Mouse (Mus musculus) CH12.LX (cell line): ENCODE measurements around the gene Fxyd1. TPM values are rescaled to one million over a fixed set of nuclear protein-coding genes. Genes with fewer than 3 reads are reported as not detected.

Experiments
- DNase-seq: peaks from one replicate; pipeline ENCODE4 v3.0.0-alpha.2; 2013; ENCODE audit errors: extremely low read depth
- H3K27ac ChIP-seq: 2 replicates; pipeline ENCODE4 v1.5.1; 2012; ENCODE audit warnings: low read depth, mild to moderate bottlenecking, control low read depth, moderate library complexity; ENCODE audit not compliant: insufficient read depth
- H3K27me3 ChIP-seq: replicated peaks from 2 replicates; pipeline ENCODE3; 2012; ENCODE audit warnings: inconsistent platforms
- H3K36me3 ChIP-seq, 2 experiments: replicated peaks in 1 of 2; 2 replicates each; pipeline versions ENCODE3 to v1.6.1; 2012; ENCODE audit warnings: inconsistent platforms in 1 of 2, low read length in 1 of 2, mild to moderate bottlenecking in 1 of 2, mixed read lengths in 1 of 2, moderate library complexity in 1 of 2; ENCODE audit not compliant: control insufficient read depth in 1 of 2, insufficient read depth in 1 of 2
- H3K4me1 ChIP-seq, 2 experiments: 2 replicates each; pipeline ENCODE4 v1.6.1; 2012; ENCODE audit warnings: inconsistent platforms in 1 of 2, moderate library complexity in 1 of 2; ENCODE audit not compliant: insufficient read depth in 2 of 2, control insufficient read depth in 1 of 2
- H3K4me2 ChIP-seq: 2 replicates; pipeline ENCODE4 v1.6.1; 2012; ENCODE audit warnings: low read depth, mild to moderate bottlenecking, control low read depth; ENCODE audit not compliant: poor library complexity, insufficient read depth, severe bottlenecking
- H3K4me3 ChIP-seq, 3 experiments: fragments of 150-350 bp in 1 of 3; sonication (generic) in 1 of 3; replicated peaks in 1 of 3; 2 replicates each; pipeline versions ENCODE3 to v1.5.1; 2011 to 2012; ENCODE audit warnings: low read depth in 2 of 3, low read length in 2 of 3, mild to moderate bottlenecking in 2 of 3, moderate library complexity in 2 of 3, control low read depth in 1 of 3, improper control_type of control experiment in 1 of 3, inconsistent platforms in 1 of 3, mixed read lengths in 1 of 3; ENCODE audit not compliant: poor library complexity in 1 of 3
- H3K79me2 ChIP-seq: replicated peaks from 2 replicates; pipeline ENCODE4 v1.6.1; 2012; ENCODE audit warnings: mild to moderate bottlenecking, moderate library complexity; ENCODE audit not compliant: control insufficient read depth, poor library complexity, insufficient read depth, severe bottlenecking; ENCODE audit errors: extremely low read depth
- H3K9ac ChIP-seq: 2 replicates; pipeline ENCODE4 v1.6.1; 2012; ENCODE audit warnings: low read depth, mild to moderate bottlenecking, control low read depth, moderate library complexity; ENCODE audit not compliant: insufficient read depth
- H3K9me3 ChIP-seq: replicated peaks from 2 replicates; pipeline ENCODE3; 2012; ENCODE audit warnings: low read length, inconsistent platforms, mixed read lengths
- BHLHE40 ChIP-seq: IDR thresholded peaks from 2 replicates; pipeline ENCODE4 v1.6.1; 2011; ENCODE audit warnings: mild to moderate bottlenecking, low read depth, low read length, improper control_type of control experiment
- CHD2 ChIP-seq: IDR thresholded peaks from 2 replicates; pipeline ENCODE4 v1.6.1; 2011; ENCODE audit warnings: low read length, improper control_type of control experiment
- E2F4 ChIP-seq: IDR thresholded peaks from 2 replicates; pipeline ENCODE4 v1.6.1; 2011; ENCODE audit warnings: low read depth, low read length, improper control_type of control experiment; ENCODE audit not compliant: insufficient replicate concordance
- GABPA ChIP-seq: IDR thresholded peaks from 2 replicates; pipeline ENCODE4 v1.6.1; 2012; ENCODE audit warnings: low read depth, low read length, improper control_type of control experiment, inconsistent platforms; ENCODE audit not compliant: insufficient replicate concordance
- IRF4 ChIP-seq: IDR thresholded peaks from 2 replicates; pipeline ENCODE4 v1.6.1; 2014; ENCODE audit warnings: low read depth, mild to moderate bottlenecking, inconsistent platforms, low read length, improper control_type of control experiment
- MAFK ChIP-seq: IDR thresholded peaks from 2 replicates; pipeline ENCODE4 v1.6.1; 2011; ENCODE audit warnings: low read length, improper control_type of control experiment; ENCODE audit not compliant: insufficient replicate concordance
- MEF2A ChIP-seq: IDR thresholded peaks from 2 replicates; pipeline ENCODE4 v1.6.1; 2014; ENCODE audit warnings: low read depth, mild to moderate bottlenecking, inconsistent platforms, low read length, improper control_type of control experiment, borderline replicate concordance
- MXI1 ChIP-seq: IDR thresholded peaks from 2 replicates; pipeline ENCODE4 v1.6.1; 2011; ENCODE audit warnings: mild to moderate bottlenecking, low read depth, low read length, improper control_type of control experiment
- MYC ChIP-seq: IDR thresholded peaks from 2 replicates; pipeline ENCODE4 v1.6.1; 2011; ENCODE audit warnings: low read depth, mild to moderate bottlenecking, improper control_type of control experiment, low read length
- NRF1 ChIP-seq: IDR thresholded peaks from 2 replicates; pipeline ENCODE4 v1.6.1; 2014; ENCODE audit warnings: low read depth, mild to moderate bottlenecking, inconsistent platforms, low read length, improper control_type of control experiment, moderate library complexity
- PAX5 ChIP-seq: IDR thresholded peaks from 2 replicates; pipeline ENCODE4 v1.6.1; 2012; ENCODE audit warnings: low read length, inconsistent platforms, mixed read lengths
- RCOR1 ChIP-seq: conservative IDR thresholded peaks from 2 replicates; pipeline ENCODE4 v1.6.1; 2012; ENCODE audit warnings: low read depth, mild to moderate bottlenecking, inconsistent platforms, low read length, improper control_type of control experiment
- SMC3 ChIP-seq: IDR thresholded peaks from 2 replicates; pipeline ENCODE4 v1.6.1; 2011; ENCODE audit warnings: low read depth, low read length, improper control_type of control experiment
- TCF12 ChIP-seq: IDR thresholded peaks from 2 replicates; pipeline ENCODE4 v1.6.1; 2014; ENCODE audit warnings: low read depth, mild to moderate bottlenecking, inconsistent platforms, low read length, improper control_type of control experiment
- UBTF ChIP-seq: IDR thresholded peaks from 2 replicates; pipeline ENCODE4 v1.6.1; 2012; ENCODE audit warnings: low read depth, mild to moderate bottlenecking, inconsistent platforms, low read length, improper control_type of control experiment, moderate library complexity
- ZC3H11A ChIP-seq: IDR thresholded peaks from 2 replicates; pipeline ENCODE4 v1.6.1; 2012; ENCODE audit warnings: low read depth, mild to moderate bottlenecking, inconsistent platforms, low read length, improper control_type of control experiment
- ZKSCAN1 ChIP-seq: IDR thresholded peaks from 2 replicates; pipeline ENCODE4 v1.6.1; 2012; ENCODE audit warnings: low read depth, inconsistent platforms, low read length, improper control_type of control experiment, borderline replicate concordance
- ZMIZ1 ChIP-seq: IDR thresholded peaks from 2 replicates; pipeline ENCODE4 v1.6.1; 2012; ENCODE audit warnings: low read depth, mild to moderate bottlenecking, inconsistent platforms, low read length, improper control_type of control experiment
- ZNF384 ChIP-seq: IDR thresholded peaks from 2 replicates; pipeline ENCODE4 v1.6.1; 2012; ENCODE audit warnings: low read depth, low read length, improper control_type of control experiment, inconsistent platforms
- dilution Hi-C: fragments of 300-500 bp; cut with MboI; formaldehyde crosslinking; loops from 2 replicates; pipeline ENCODE4 v1.14.3; 2020; ENCODE audit warnings: low sequenced_read_pairs; ENCODE audit not compliant: extremely low pct_unique_long_range_greater_than_20kb, extremely low pct_ligation_motif_present
- in situ Hi-C: fragments of 300-500 bp; cut with MboI; formaldehyde crosslinking; loops from 3 replicates; pipeline ENCODE4 v1.14.3; 2019; ENCODE audit warnings: low sequenced_read_pairs, low pct_ligation_motif_present, low pct_unique_long_range_greater_than_20kb, mixed read lengths
- polyA plus RNA-seq: library from polyadenylated mRNA; unstranded; fragments of >175 nt; gene quantifications from 2 replicates; pipeline ENCODE4 v1.2.1, GENCODE M21; 2012; ENCODE audit warnings: low read depth; ENCODE audit not compliant: insufficient read length
- total RNA-seq, 2 experiments: library from RNA; depleted of rRNA; stranded (reverse); fragments of 300-350 nt in 1 of 2; fragments of >200 nt in 1 of 2; gene quantifications; 2 replicates each; pipeline ENCODE4 v1.2.3; 2012 to 2014

Gene Fxyd1
- total and polyA plus RNA-seq, 3 experiments, result not detected

DNA sequence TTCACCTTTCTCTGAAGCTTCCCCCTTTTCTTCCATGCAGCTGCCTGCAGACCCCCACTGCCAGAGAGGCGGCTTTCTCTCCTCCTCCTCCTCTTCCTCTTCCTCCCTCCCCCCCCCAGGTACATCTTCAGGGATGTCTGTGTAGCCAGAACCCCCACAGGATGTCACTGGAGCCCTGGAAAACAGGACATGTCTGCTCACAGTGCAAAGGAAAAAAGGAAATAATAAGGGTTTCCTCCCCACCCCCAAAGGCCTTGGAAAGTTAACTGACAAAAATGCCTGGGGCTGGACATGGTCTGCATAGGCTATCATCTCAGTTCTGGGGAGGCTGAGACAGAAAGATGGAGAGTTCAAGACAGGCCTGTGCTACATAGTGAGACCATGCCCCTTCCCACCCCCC, 24.1 kb upstream of the Fxyd1 start:
- dilution Hi-C loops, result no loop called here
- Histone ChIP-seq H3K79me2 (no peaks in the 10 kb centered on the region), H3K36me3 (no peaks in the 10 kb centered on the region), H3K27ac (no peak overlapping the region), H3K27me3 (peaks cover 10% of the 10 kb centered on the region), H3K4me3 (no peak overlapping the region), H3K9me3 (peaks cover 6% of the 10 kb centered on the region), H3K9ac (no peak overlapping the region), H3K4me1 (peaks cover 0 to 7% of the 10 kb centered on the region in 2 experiments; a peak in 2 of 4 replicates), H3K4me2 (no peak overlapping the region)
- DNase-seq, result no peak
- in situ Hi-C loops, result no loop called here
- TF ChIP-seq PAX5, result no peak
- no peak for TF ChIP-seq MXI1
- TF ChIP-seq ZKSCAN1, result no peak
- TF ChIP-seq SMC3, result no peak
- no peak for TF ChIP-seq ZMIZ1
- TF ChIP-seq UBTF, result no peak
- no peak for TF ChIP-seq MYC
- TF ChIP-seq CHD2, result no peak

DNA sequence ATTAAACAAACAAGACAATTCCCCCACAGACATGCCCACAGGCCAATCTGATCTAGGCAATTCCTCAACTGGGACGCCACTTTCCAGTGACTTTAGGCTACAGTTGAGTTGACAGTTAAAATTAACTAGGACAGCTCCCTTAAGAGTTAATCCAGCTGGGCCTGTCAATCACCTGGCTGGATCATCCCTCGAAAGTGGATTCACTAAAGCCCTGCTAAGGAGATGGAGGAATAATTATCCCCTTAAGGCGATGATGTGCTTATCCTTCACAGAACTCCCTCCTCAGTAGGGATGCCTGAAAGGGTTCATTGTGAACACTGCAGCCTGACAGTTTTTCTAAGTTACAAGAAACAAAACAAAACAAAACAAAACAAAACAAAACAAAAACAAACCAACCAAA, 23.6 kb upstream of the Fxyd1 start:
- Histone ChIP-seq H3K27me3 (peaks cover 13% of the 10 kb centered on the region), H3K4me3 (no peak overlapping the region), H3K9me3 (peaks cover 6% of the 10 kb centered on the region), H3K27ac (no peak overlapping the region), H3K79me2 (no peaks in the 10 kb centered on the region), H3K36me3 (no peaks in the 10 kb centered on the region), H3K4me1 (peaks cover 0 to 7% of the 10 kb centered on the region in 2 experiments; a peak in 2 of 4 replicates), H3K4me2 (no peak overlapping the region), H3K9ac (no peak overlapping the region)
- TF ChIP-seq E2F4, result no peak
- no peak for TF ChIP-seq MYC
- TF ChIP-seq BHLHE40, result no peak
- TF ChIP-seq ZNF384, result no peak
- TF ChIP-seq ZKSCAN1, result no peak
- TF ChIP-seq NRF1, result no peak
- TF ChIP-seq MEF2A, result no peak
- TF ChIP-seq RCOR1, result no peak
- TF ChIP-seq TCF12, result no peak
- TF ChIP-seq GABPA, result no peak
- no peak for TF ChIP-seq ZC3H11A
- no peak for TF ChIP-seq MAFK
- TF ChIP-seq IRF4, result no peak
- DNase-seq, result no peak
- in situ Hi-C loops (no loop called here), dilution Hi-C loops (no loop called here)
